Mouse (Mus musculus) olfactory bulb, adult 2 months (tissue): ENCODE measurements around the gene Rabep1.

Experiments
- CTCF ChIP-seq: fragments of 200-500 bp; IDR thresholded peaks from 2 replicates; pipeline ENCODE4 v1.5.1; 2012; ENCODE audit warnings: low read depth, mild to moderate bottlenecking, low read length, moderate library complexity; ENCODE audit not compliant: insufficient read depth
- POLR2A ChIP-seq: fragments of 200-500 bp; IDR thresholded peaks from 2 replicates; pipeline ENCODE4 v1.6.1; 2012; ENCODE audit warnings: mild to moderate bottlenecking, low read depth, low read length, moderate library complexity; ENCODE audit not compliant: insufficient read depth

DNA sequence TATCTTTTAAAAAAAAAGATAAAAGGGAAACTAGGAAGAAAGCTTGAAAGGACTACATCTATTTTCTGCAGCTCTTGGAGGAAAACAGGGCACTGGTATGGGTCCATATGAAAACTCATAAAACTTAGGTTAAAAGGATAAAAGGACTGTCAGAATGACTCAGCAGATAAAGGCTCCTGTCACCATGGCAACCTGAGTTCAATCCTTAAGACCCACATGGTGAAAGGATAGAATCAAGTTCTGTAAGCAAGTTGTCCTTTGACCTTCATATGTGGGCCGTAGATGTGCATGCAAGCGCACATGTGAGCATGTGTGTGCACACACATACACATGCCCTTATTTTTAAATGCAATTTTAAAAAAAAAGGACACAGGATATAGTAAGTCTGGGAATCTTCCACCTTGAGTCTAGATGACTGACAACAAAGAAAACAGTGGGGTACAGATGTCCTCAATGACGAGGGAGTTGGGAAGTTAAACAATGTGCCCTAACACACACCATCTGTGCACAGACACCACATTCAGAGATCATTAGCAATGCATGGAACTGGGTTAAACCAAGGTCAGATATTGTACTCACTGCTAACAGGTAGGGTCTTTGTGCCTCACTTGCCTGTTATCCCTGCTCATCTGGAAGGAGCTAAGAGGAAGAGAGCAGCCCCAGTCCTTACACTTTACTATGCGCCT lies 119.8 kb downstream of the Rabep1 start:
- no peak for TF ChIP-seq CTCF
- no peak for TF ChIP-seq POLR2A
